Comparison of ENCODE assay signal across 7 mouse cellular contexts in the genomic region with DNA sequence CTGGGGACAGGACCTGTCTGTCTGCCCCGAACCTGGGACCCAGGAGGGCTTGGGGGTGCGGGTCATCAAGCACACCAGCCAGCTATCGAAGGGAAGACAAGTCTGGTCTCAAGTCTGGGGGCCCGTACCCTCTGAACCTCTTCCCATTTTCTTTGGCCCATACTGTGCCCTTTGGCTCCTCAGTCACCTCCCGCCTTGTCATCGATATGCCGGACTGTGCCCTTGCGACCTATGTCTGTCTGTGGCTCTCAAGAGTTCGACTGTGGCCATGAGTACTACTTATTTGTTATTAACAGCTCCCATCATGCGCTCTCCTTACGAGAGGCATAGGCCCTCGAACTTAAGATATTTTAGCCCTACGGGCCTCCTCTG. TPM values are rescaled to one million over a fixed set of nuclear protein-coding genes. Genes with fewer than 3 reads are reported as not detected.
A peak's percentile ranks its signal among the peaks of the same experiment; 100 is the strongest.
DNase-seq lines count a peak whose midpoint lies in the region; ATAC-seq lines count a peak whose summit lies in the region.

No protein-coding gene starts in this region.

- H3K36me3 ChIP-seq in megakaryocyte, embryonic 14.5 days (replicated peaks; ENCODE audit: low read length): peaks cover 36% of the 10 kb centered on the region
- H3K36me3 ChIP-seq in forebrain, embryonic 12.5 days (replicated peaks): no peaks in the 10 kb centered on the region
- no peaks in the 10 kb centered on the region for H3K36me3 ChIP-seq in liver, embryonic 11.5 days (ENCODE audit: control insufficient read depth, insufficient read depth, low read length)
- H3K36me3 ChIP-seq in stomach, embryonic 16.5 days (ENCODE audit: control insufficient read depth, insufficient read depth, low read length): no peaks in the 10 kb centered on the region

- peaks cover 57% of the 10 kb centered on the region for H3K4me1 ChIP-seq in megakaryocyte, embryonic 14.5 days
- peaks cover 6% of the 10 kb centered on the region; the same call in 1 of the 2 replicates for H3K4me1 ChIP-seq in forebrain, embryonic 12.5 days
- H3K4me1 ChIP-seq in liver, embryonic 11.5 days (replicated peaks; ENCODE audit: control insufficient read depth, insufficient read depth, low read length): peaks cover 11% of the 10 kb centered on the region
- peaks cover 7% of the 10 kb centered on the region for H3K4me1 ChIP-seq in stomach, embryonic 16.5 days (ENCODE audit: control insufficient read depth, insufficient read depth, low read length)

- no peak for ATAC-seq in megakaryocyte, adult 5-6 weeks (ENCODE audit: poor library complexity, severe bottlenecking)
- no peak for ATAC-seq in forebrain, embryonic 12.5 days (ENCODE audit: low FRiP score)
- no peak; the same call in 1 of the 2 replicates for ATAC-seq in liver, embryonic 11.5 days (replicated peaks; ENCODE audit: low FRiP score)
- no peak for ATAC-seq in stomach, embryonic 16.5 days (ENCODE audit: insufficient read depth, low FRiP score)

- H3K27ac ChIP-seq in forebrain, embryonic 12.5 days: peak overlapping the region; percentile 63; the same call in 1 of the 2 replicates
- peak overlapping the region; percentile 70 for H3K27ac ChIP-seq in liver, embryonic 11.5 days (ENCODE audit: low read depth, low read length)
- peak overlapping the region; percentile 28 for H3K27ac ChIP-seq in stomach, embryonic 16.5 days (ENCODE audit: low read length)

- peak overlapping the region; percentile 99 for H3K4me3 ChIP-seq in megakaryocyte, embryonic 14.5 days (replicated peaks)
- H3K4me3 ChIP-seq in forebrain, embryonic 12.5 days (replicated peaks): peak overlapping the region; percentile 58
- H3K4me3 ChIP-seq in liver, embryonic 11.5 days (ENCODE audit: low read depth, low read length): peak overlapping the region; percentile 83
- peak overlapping the region; percentile 83 for H3K4me3 ChIP-seq in stomach, embryonic 16.5 days (replicated peaks; ENCODE audit: low read length)

- no peaks in the 10 kb centered on the region for H3K27me3 ChIP-seq in megakaryocyte, embryonic 14.5 days (replicated peaks)
- no peaks in the 10 kb centered on the region for H3K27me3 ChIP-seq in forebrain, embryonic 12.5 days
- no peaks in the 10 kb centered on the region for H3K27me3 ChIP-seq in liver, embryonic 11.5 days (replicated peaks; ENCODE audit: control insufficient read depth, insufficient read depth, low read length)
- H3K27me3 ChIP-seq in stomach, embryonic 16.5 days (ENCODE audit: control insufficient read depth, insufficient read depth, low read length): no peaks in the 10 kb centered on the region

- H3K4me2 ChIP-seq in forebrain, embryonic 12.5 days: peak overlapping the region; percentile 61
- H3K4me2 ChIP-seq in liver, embryonic 11.5 days: peak overlapping the region; percentile 69
- peak overlapping the region; percentile 88 for H3K4me2 ChIP-seq in stomach, embryonic 16.5 days (ENCODE audit: low read depth, low read length)

- WGBS in forebrain, embryonic 12.5 days: 20% methylated on average over 13 of the region's 13 CpGs
- WGBS in liver, embryonic 11.5 days: 11% methylated on average over 13 of the region's 13 CpGs
- WGBS in stomach, embryonic 16.5 days: 12% methylated on average over 13 of the region's 13 CpGs

- no peaks in the 10 kb centered on the region for H3K9me3 ChIP-seq in megakaryocyte, embryonic 14.5 days
- H3K9me3 ChIP-seq in forebrain, embryonic 12.5 days: no peaks in the 10 kb centered on the region
- no peaks in the 10 kb centered on the region for H3K9me3 ChIP-seq in liver, embryonic 11.5 days (ENCODE audit: control insufficient read depth, low read length)
- H3K9me3 ChIP-seq in stomach, embryonic 16.5 days (replicated peaks; ENCODE audit: control insufficient read depth, low read length): no peaks in the 10 kb centered on the region

- DNase-seq in liver, embryonic 11.5 days (ENCODE audit: low spot score): no peak
- DNase-seq in adrenal gland, adult 2 months: no peak
- no peak for DNase-seq in adipocyte (ENCODE audit: low spot score)

- peak overlapping the region; percentile 46 for H3K9ac ChIP-seq in forebrain, embryonic 12.5 days
- H3K9ac ChIP-seq in liver, embryonic 11.5 days (ENCODE audit: low read depth, low read length): peak overlapping the region; percentile 78
- peak overlapping the region; percentile 83 for H3K9ac ChIP-seq in stomach, embryonic 16.5 days (ENCODE audit: low read length)

RNA-seq across cellular contexts. Expression of gene Lpcat3, which starts 0.6 kb away (rescaled TPM):
- polyA plus RNA-seq in megakaryocyte, embryonic 14.5 days (2012; ENCODE audit: insufficient read depth, low replicate concordance): 119 and 190 TPM in 2 replicates
- 32.8 and 48.3 TPM in 2 replicates for total RNA-seq in megakaryocyte, adult 5-6 weeks (2015)
- total RNA-seq in megakaryocyte, adult 5-6 weeks (2017): 22.4 and 24.8 TPM in 2 replicates
- 28.1 and 35.0 TPM in 2 replicates for polyA plus RNA-seq in forebrain, embryonic 12.5 days (2016; fragmentation: Nextera tagmentation; extraction: Ambion mirVana)
- 84.2 and 90.0 TPM in 2 replicates for polyA plus RNA-seq in liver, embryonic 11.5 days (2014; fragmentation: Nextera tagmentation; extraction: Ambion mirVana)
- polyA plus RNA-seq in stomach, embryonic 16.5 days (2015; fragmentation: Nextera tagmentation; extraction: Ambion mirVana): 84.1 and 86.8 TPM in 2 replicates
- total RNA-seq in adrenal gland, adult 2 months (2021): 100 to 1,000 TPM in 1 of 2 experiments, 10 to 100 TPM in 1; 92.1 to 138 TPM
- 141 and 155 TPM in 2 replicates for polyA plus RNA-seq in adrenal gland, adult 2 months (2012; rRNA removed)

RNA-seq across cellular contexts. Expression of gene C1s2, which starts 27.5 kb away (rescaled TPM):
- polyA plus RNA-seq in megakaryocyte, embryonic 14.5 days (2012; ENCODE audit: insufficient read depth, low replicate concordance): not detected in 2 replicates
- not detected in 2 replicates for total RNA-seq in megakaryocyte, adult 5-6 weeks (2015)
- total RNA-seq in megakaryocyte, adult 5-6 weeks (2017): 0.16 TPM in 1 of 2 replicates, not detected in the other
- polyA plus RNA-seq in forebrain, embryonic 12.5 days (2016; fragmentation: Nextera tagmentation; extraction: Ambion mirVana): 0.08 TPM in 2 replicates
- not detected in 2 replicates for polyA plus RNA-seq in liver, embryonic 11.5 days (2014; fragmentation: Nextera tagmentation; extraction: Ambion mirVana)
- polyA plus RNA-seq in stomach, embryonic 16.5 days (2015; fragmentation: Nextera tagmentation; extraction: Ambion mirVana): not detected in 2 replicates
- total RNA-seq in adrenal gland, adult 2 months (2021): 1 to 10 TPM; 1.5 to 2.6 TPM
- not detected in 2 replicates for polyA plus RNA-seq in adrenal gland, adult 2 months (2012; rRNA removed)

RNA-seq across cellular contexts. Expression of gene Emg1, which starts 48.6 kb away (rescaled TPM):
- 46.3 and 153 TPM in 2 replicates for polyA plus RNA-seq in megakaryocyte, embryonic 14.5 days (2012; ENCODE audit: insufficient read depth, low replicate concordance)
- 144 and 179 TPM in 2 replicates for total RNA-seq in megakaryocyte, adult 5-6 weeks (2015)
- total RNA-seq in megakaryocyte, adult 5-6 weeks (2017): 170 and 206 TPM in 2 replicates
- 194 and 199 TPM in 2 replicates for polyA plus RNA-seq in forebrain, embryonic 12.5 days (2016; fragmentation: Nextera tagmentation; extraction: Ambion mirVana)
- 311 and 329 TPM in 2 replicates for polyA plus RNA-seq in liver, embryonic 11.5 days (2014; fragmentation: Nextera tagmentation; extraction: Ambion mirVana)
- polyA plus RNA-seq in stomach, embryonic 16.5 days (2015; fragmentation: Nextera tagmentation; extraction: Ambion mirVana): 167 and 175 TPM in 2 replicates
- total RNA-seq in adrenal gland, adult 2 months (2021): 10 to 100 TPM; 80.6 to 82.6 TPM
- 16.6 and 17.0 TPM in 2 replicates for polyA plus RNA-seq in adrenal gland, adult 2 months (2012; rRNA removed)

RNA-seq across cellular contexts. Expression of gene Phb2, which starts 48.7 kb away (rescaled TPM):
- 72.8 and 150 TPM in 2 replicates for polyA plus RNA-seq in megakaryocyte, embryonic 14.5 days (2012; ENCODE audit: insufficient read depth, low replicate concordance)
- 99.5 and 115 TPM in 2 replicates for total RNA-seq in megakaryocyte, adult 5-6 weeks (2015)
- total RNA-seq in megakaryocyte, adult 5-6 weeks (2017): 152 and 160 TPM in 2 replicates
- 330 and 338 TPM in 2 replicates for polyA plus RNA-seq in forebrain, embryonic 12.5 days (2016; fragmentation: Nextera tagmentation; extraction: Ambion mirVana)
- 640 and 660 TPM in 2 replicates for polyA plus RNA-seq in liver, embryonic 11.5 days (2014; fragmentation: Nextera tagmentation; extraction: Ambion mirVana)
- polyA plus RNA-seq in stomach, embryonic 16.5 days (2015; fragmentation: Nextera tagmentation; extraction: Ambion mirVana): 282 and 303 TPM in 2 replicates
- total RNA-seq in adrenal gland, adult 2 months (2021): 100 to 1,000 TPM; 286 to 294 TPM
- polyA plus RNA-seq in adrenal gland, adult 2 months (2012; rRNA removed): 128 and 181 TPM in 2 replicates
